Mouse (Mus musculus) small intestine, adult 2 months (tissue): ENCODE results near the gene Mettl16.

Experiments used
- CTCF ChIP-seq: fragments of 200-500 bp; IDR thresholded peaks from 2 replicates; pipeline ENCODE4 v1.5.1; 2012; ENCODE audit warnings: low read depth, mild to moderate bottlenecking, control low read depth, inconsistent platforms, low read length, moderate library complexity, mixed read lengths; ENCODE audit not compliant: insufficient replicate concordance, insufficient read length; ENCODE audit errors: extremely low read depth
- POLR2A ChIP-seq: fragments of 200-500 bp; IDR thresholded peaks from 2 replicates; pipeline ENCODE4 v1.6.1; 2012; ENCODE audit warnings: low read depth, mild to moderate bottlenecking, control low read depth, inconsistent platforms, low read length, moderate library complexity

DNA sequence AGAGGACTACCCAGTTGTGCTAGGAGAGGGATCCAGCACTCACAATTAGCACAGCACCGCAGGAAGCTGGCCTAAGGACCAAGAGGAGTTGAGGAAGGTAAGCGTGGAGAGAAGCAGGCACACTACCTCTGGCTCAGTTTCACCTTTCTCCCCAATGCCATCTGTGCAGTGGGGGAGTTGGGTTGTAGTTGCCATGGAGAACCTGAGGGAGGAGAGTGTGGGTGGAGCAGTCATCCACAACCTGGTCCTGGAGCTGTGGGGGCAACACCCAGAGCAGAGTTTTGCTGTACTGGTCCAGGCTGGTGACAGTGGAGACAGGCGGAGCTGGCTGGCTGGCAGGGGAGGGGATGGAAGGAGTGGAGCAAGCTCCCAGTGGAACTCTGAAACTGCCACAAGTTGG is 104.0 kb downstream of the Mettl16 start:
- no peak for TF ChIP-seq CTCF
- no peak for TF ChIP-seq POLR2A
